Mouse (Mus musculus) testis, adult 2 months (tissue): Measurements from ENCODE around the gene Adamts4.

Source experiments
- CTCF ChIP-seq: fragments of 200-500 bp; IDR thresholded peaks from 2 replicates; pipeline ENCODE4 v1.5.1; 2012; ENCODE audit warnings: low read depth, mild to moderate bottlenecking, inconsistent platforms, low read length, moderate library complexity; ENCODE audit not compliant: control insufficient read depth, insufficient read depth, insufficient replicate concordance
- POLR2A ChIP-seq: fragments of 200-500 bp; IDR thresholded peaks from 2 replicates; pipeline ENCODE4 v1.6.1; 2012; ENCODE audit warnings: low read depth, mild to moderate bottlenecking, inconsistent platforms, low read length, moderate library complexity; ENCODE audit not compliant: control insufficient read depth

- TF ChIP-seq POLR2A (no peak), CTCF (no peak)
Observed at GRCm38 (mm10) chr1:171284491-171284890, 34.3 kb downstream of the Adamts4 start.
